Mouse (Mus musculus) midbrain, embryonic 10.5 days (tissue): ENCODE measurements around the gene Tanc1. TPM values are rescaled to one million over a fixed set of nuclear protein-coding genes. Genes with fewer than 3 reads are reported as not detected.
"Not testable (repeated sequence)": the region's sequence is repeated elsewhere in the genome, so short reads cannot be mapped to it uniquely, and the experiment has no call there.

Experiments
- DNase-seq: peaks from one replicate; pipeline ENCODE4 v3.0.0-alpha.2; 2017; ENCODE audit warnings: low spot score
- H3K27ac ChIP-seq: fragments of 300-500 bp; sonication (generic); replicated peaks from 2 replicates; pipeline ENCODE4 v1.5.1; 2016; ENCODE audit warnings: mild to moderate bottlenecking
- H3K27me3 ChIP-seq: fragments of 300-500 bp; sonication (generic); 2 replicates; pipeline ENCODE4 v1.6.1; 2016; ENCODE audit warnings: low read depth, mild to moderate bottlenecking; ENCODE audit not compliant: poor library complexity, severe bottlenecking
- H3K36me3 ChIP-seq: fragments of 300-500 bp; sonication (generic); 2 replicates; pipeline ENCODE4 v1.6.1; 2016; ENCODE audit warnings: mild to moderate bottlenecking, moderate library complexity
- H3K4me1 ChIP-seq: fragments of 300-500 bp; sonication (generic); 2 replicates; pipeline ENCODE4 v1.6.1; 2016
- H3K4me3 ChIP-seq: fragments of 300-500 bp; sonication (generic); 2 replicates; pipeline ENCODE4 v1.5.1; 2016; ENCODE audit warnings: mild to moderate bottlenecking, moderate library complexity
- H3K9me3 ChIP-seq: fragments of 300-500 bp; sonication (generic); replicated peaks from 2 replicates; pipeline ENCODE4 v1.6.1; 2016; ENCODE audit warnings: mild to moderate bottlenecking
- WGBS: fragments of 180-500 bp; shearing (Covaris S2); methylation state at CpG from one replicate; pipeline ENCODE4 v1.1.7; 2016; 5-methylcytosine and 5-hydroxymethylcytosine counted together
- polyA plus RNA-seq: library from polyadenylated mRNA; unstranded; fragments of >200 nt; fragmentation: Nextera tagmentation; extraction: Ambion mirVana; gene quantifications from 2 replicates; pipeline ENCODE4 v1.2.1, GENCODE M21; 2016

Tanc1 gene
- polyA plus RNA-seq, result 11.9 and 12.0 TPM in 2 replicates

- Histone ChIP-seq H3K4me1 (peaks cover 34% of the 10 kb centered on the region), H3K4me3 (peak within 1 kb of the TSS; percentile 91), H3K27ac (peak within 1 kb of the TSS; percentile 91), H3K9me3 (no peaks in the 10 kb centered on the region), H3K36me3 (no peaks in the 10 kb centered on the region), H3K27me3 (peaks cover 70% of the 10 kb centered on the region)
- WGBS, result under 1% methylated on average over 99 of the region's 99 CpGs
- peak; percentile 85 for DNase-seq
Measured at GRCm38 (mm10) chr2:59611831-59612732, at the start of gene Tanc1. Gene Tanc1, plus strand, starts transcription at chr2:59612042.

GRCm38 (mm10) chr2:59562215-59562614 is 49.6 kb upstream of the Tanc1 start:
- no peak for DNase-seq
- Histone ChIP-seq H3K4me1 (peaks cover 5% of the 10 kb centered on the region), H3K36me3 (no peaks in the 10 kb centered on the region), H3K27me3 (no peaks in the 10 kb centered on the region), H3K4me3 (no peak overlapping the region), H3K27ac (no peak overlapping the region), H3K9me3 (peaks cover 8% of the 10 kb centered on the region)
- WGBS, result 82% methylated on average over 4 of the region's 4 CpGs

- Histone ChIP-seq H3K4me3 (no peak overlapping the region), H3K36me3 (no peaks in the 10 kb centered on the region), H3K27me3 (no peaks in the 10 kb centered on the region), H3K27ac (no peak overlapping the region), H3K4me1 (peaks cover 5% of the 10 kb centered on the region), H3K9me3 (peaks cover 8% of the 10 kb centered on the region)
- no peak for DNase-seq
- WGBS, result 58% methylated on average over 5 of the region's 5 CpGs
Measured at GRCm38 (mm10) chr2:59562696-59563095, 49.1 kb upstream of the Tanc1 start.

- not testable (repeated sequence) for H3K4me3 ChIP-seq, H3K36me3 ChIP-seq, H3K27me3 ChIP-seq, H3K4me1 ChIP-seq, DNase-seq, H3K27ac ChIP-seq
- WGBS, result 92% methylated on average over 3 of the region's 10 CpGs
- peaks cover 13% of the 10 kb centered on the region for H3K9me3 ChIP-seq
Measured at GRCm38 (mm10) chr2:59564029-59564611, 47.7 kb upstream of the Tanc1 start.

- no peak for DNase-seq
- no peak overlapping the region for H3K27ac ChIP-seq
- H3K36me3 ChIP-seq, result no peaks in the 10 kb centered on the region
- 85% methylated on average over 4 of the region's 4 CpGs for WGBS
- H3K9me3 ChIP-seq, result peaks cover 22% of the 10 kb centered on the region
- H3K4me3 ChIP-seq, result no peak overlapping the region
- peaks cover 5% of the 10 kb centered on the region for H3K4me1 ChIP-seq
- H3K27me3 ChIP-seq, result no peaks in the 10 kb centered on the region
Measured at GRCm38 (mm10) chr2:59564947-59565346, 46.9 kb upstream of the Tanc1 start.

GRCm38 (mm10) chr2:59580939-59581338 is 30.9 kb upstream of the Tanc1 start:
- Histone ChIP-seq H3K27me3 (no peaks in the 10 kb centered on the region), H3K9me3 (0 out of 2 replicates have a peak, but pooled peaks cover 2% of the 10 kb centered on the region), H3K4me3 (no peak overlapping the region), H3K27ac (no peak overlapping the region), H3K36me3 (no peaks in the 10 kb centered on the region), H3K4me1 (peaks cover 3% of the 10 kb centered on the region; the same call in 1 of the 2 replicates)
- 51% methylated on average over 7 of the region's 7 CpGs for WGBS
- no peak for DNase-seq

- Histone ChIP-seq H3K4me3 (no peak overlapping the region), H3K36me3 (no peaks in the 10 kb centered on the region), H3K27me3 (no peaks in the 10 kb centered on the region), H3K9me3 (0 out of 2 replicates have a peak, but pooled peaks cover 2% of the 10 kb centered on the region), H3K27ac (no peak overlapping the region), H3K4me1 (peaks cover 3% of the 10 kb centered on the region; the same call in 1 of the 2 replicates)
- WGBS, result 93% methylated on average over 6 of the region's 6 CpGs
- DNase-seq, result no peak
Measured at GRCm38 (mm10) chr2:59583961-59584360, 27.9 kb upstream of the Tanc1 start.

GRCm38 (mm10) chr2:59587387-59588095 is 24.3 kb upstream of the Tanc1 start:
- Histone ChIP-seq H3K36me3 (no peaks in the 10 kb centered on the region), H3K9me3 (0 out of 2 replicates have a peak, but pooled peaks cover 2% of the 10 kb centered on the region), H3K27ac (no peak overlapping the region), H3K27me3 (no peaks in the 10 kb centered on the region), H3K4me3 (no peak overlapping the region), H3K4me1 (no peaks in the 10 kb centered on the region)
- WGBS, result 81% methylated on average over 10 of the region's 10 CpGs
- no peak for DNase-seq

GRCm38 (mm10) chr2:59588096-59588405 is 23.8 kb upstream of the Tanc1 start:
- no peak for DNase-seq
- H3K36me3 ChIP-seq, result no peaks in the 10 kb centered on the region
- no peak overlapping the region for H3K27ac ChIP-seq
- whole genome bisulfite sequencing, result 83% methylated on average over 3 of the region's 3 CpGs
- 0 out of 2 replicates have a peak, but pooled peaks cover 2% of the 10 kb centered on the region for H3K9me3 ChIP-seq
- H3K4me3 ChIP-seq, result no peak overlapping the region
- no peaks in the 10 kb centered on the region for H3K27me3 ChIP-seq
- no peaks in the 10 kb centered on the region for H3K4me1 ChIP-seq

GRCm38 (mm10) chr2:59593341-59593902 is 18.4 kb upstream of the Tanc1 start:
- no peak overlapping the region for H3K4me3 ChIP-seq
- no peak for DNase-seq
- no peaks in the 10 kb centered on the region for H3K27me3 ChIP-seq
- no peaks in the 10 kb centered on the region for H3K9me3 ChIP-seq
- no peak overlapping the region for H3K27ac ChIP-seq
- H3K36me3 ChIP-seq, result no peaks in the 10 kb centered on the region
- 79% methylated on average over 7 of the region's 7 CpGs for WGBS
- H3K4me1 ChIP-seq, result 0 out of 2 replicates have a peak, but pooled peaks cover 3% of the 10 kb centered on the region

GRCm38 (mm10) chr2:59594095-59594494 is 17.7 kb upstream of the Tanc1 start:
- no peak for DNase-seq
- 91% methylated on average over 6 of the region's 6 CpGs for whole genome bisulfite sequencing
- no peak overlapping the region for H3K27ac ChIP-seq

GRCm38 (mm10) chr2:59596545-59596944 is 15.3 kb upstream of the Tanc1 start:
- no peaks in the 10 kb centered on the region for H3K36me3 ChIP-seq
- no peak overlapping the region for H3K27ac ChIP-seq
- no peak for DNase-seq
- peaks cover 20% of the 10 kb centered on the region for H3K4me1 ChIP-seq
- H3K4me3 ChIP-seq, result no peak overlapping the region
- no peaks in the 10 kb centered on the region for H3K27me3 ChIP-seq
- H3K9me3 ChIP-seq, result no peaks in the 10 kb centered on the region
- 59% methylated on average over 8 of the region's 8 CpGs for WGBS

More at GRCm38 (mm10) chr2:59594095-59594494, 17.7 kb upstream of the Tanc1 start:
- Histone ChIP-seq H3K27me3 (no peaks in the 10 kb centered on the region), H3K9me3 (no peaks in the 10 kb centered on the region), H3K36me3 (no peaks in the 10 kb centered on the region), H3K4me1 (peaks cover 10% of the 10 kb centered on the region), H3K4me3 (no peak overlapping the region)
